Mouse (Mus musculus) embryonic fibroblast, embryonic 13.5 days (primary cell): ENCODE data around the gene Sf3b3.

Experiments used
- CTCF ChIP-seq: IDR thresholded peaks from 2 replicates; pipeline ENCODE4 v1.5.1; 2011; ENCODE audit warnings: mild to moderate bottlenecking, control low read depth, low read length, moderate library complexity, borderline replicate concordance; ENCODE audit not compliant: insufficient read depth
- POLR2A ChIP-seq: IDR thresholded peaks from 2 replicates; pipeline ENCODE4 v1.6.1; 2011; ENCODE audit warnings: low read depth, mild to moderate bottlenecking, control low read depth, low read length, moderate library complexity

DNA sequence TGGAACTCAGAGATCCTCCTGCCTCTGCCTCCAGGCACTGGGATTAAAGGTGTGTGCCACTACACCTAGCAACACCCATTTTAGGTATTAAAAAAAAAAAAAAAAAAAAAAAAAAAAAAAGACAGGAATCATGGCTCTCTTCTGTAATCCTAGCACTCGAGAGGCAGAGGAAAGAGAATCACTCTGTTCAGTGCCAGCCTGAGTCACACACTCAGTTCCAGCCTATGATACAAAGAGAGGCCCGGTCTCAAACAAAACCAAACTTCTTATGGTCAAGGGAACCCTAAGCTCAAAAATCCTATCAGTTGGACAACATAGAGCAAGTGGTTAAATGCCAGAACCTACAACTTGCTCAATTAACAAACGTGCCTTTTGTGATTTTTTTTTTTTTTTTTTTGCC lies 1.6 kb downstream of the Sf3b3 start:
- TF ChIP-seq CTCF (no peak), POLR2A (no peak)
